Mouse (Mus musculus) regulatory T cell (primary cell): ENCODE data around the gene Osbpl9.

Experiments
- in situ Hi-C: fragments of 300-600 bp; cut with MboI, MseI; formaldehyde crosslinking; loops from one replicate; pipeline ENCODE4 v1.15.1; 2025; ENCODE audit warnings: high pct_unique_total_duplicates

Osbpl9 gene

DNA sequence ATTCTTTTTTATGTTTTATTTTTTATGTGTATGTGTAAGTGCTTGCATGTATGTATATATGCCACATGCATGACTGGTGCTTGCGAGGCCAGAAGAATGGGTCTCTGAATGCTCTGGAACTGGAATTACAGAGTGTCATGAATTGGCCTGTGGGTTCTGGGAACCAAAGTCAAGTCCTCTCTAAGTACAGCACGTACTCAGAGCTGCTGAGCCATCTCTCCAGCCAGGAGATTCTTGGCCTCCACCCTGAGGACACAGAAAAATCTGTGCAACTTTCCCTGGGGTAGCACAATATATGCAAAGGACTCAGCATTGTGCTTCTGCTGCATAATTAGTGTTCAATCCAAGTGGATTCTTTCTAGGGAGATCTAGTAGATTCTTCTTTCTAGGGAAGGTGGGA is 8.2 kb upstream of the Osbpl9 start:
- in situ Hi-C loops, result no loop called here

GRCm38 (mm10) chr4:109207524-109207923 is 5.5 kb upstream of the Osbpl9 start:
- in situ Hi-C loops, result no loop called here

DNA sequence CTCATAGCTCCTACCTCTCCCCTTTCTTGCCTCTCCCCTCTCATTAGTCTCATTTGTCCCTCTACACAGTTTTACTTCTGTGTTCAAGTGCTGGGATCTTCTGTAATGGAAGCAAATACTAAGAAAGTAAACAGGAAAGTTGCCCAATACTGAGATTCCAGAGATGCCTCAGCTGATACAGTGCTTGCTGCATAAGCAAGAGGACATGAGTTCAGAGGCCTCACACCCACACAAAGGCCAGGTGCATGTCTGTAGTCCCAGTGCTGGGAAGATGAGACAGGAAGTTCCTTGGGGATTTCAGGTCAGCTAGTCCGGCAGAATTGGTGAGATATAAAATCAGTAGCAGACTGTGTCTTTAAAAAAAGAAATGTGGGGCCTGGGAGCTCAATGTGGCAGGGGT is 2.3 kb upstream of the Osbpl9 start:
- in situ Hi-C loops, result no loop called here

- in situ Hi-C loops, result no loop called here
Observed at GRCm38 (mm10) chr4:109203931-109204330, 1.9 kb upstream of the Osbpl9 start.

GRCm38 (mm10) chr4:109199069-109199468 is 3.0 kb downstream of the Osbpl9 start:
- in situ Hi-C loops, result no loop called here

DNA sequence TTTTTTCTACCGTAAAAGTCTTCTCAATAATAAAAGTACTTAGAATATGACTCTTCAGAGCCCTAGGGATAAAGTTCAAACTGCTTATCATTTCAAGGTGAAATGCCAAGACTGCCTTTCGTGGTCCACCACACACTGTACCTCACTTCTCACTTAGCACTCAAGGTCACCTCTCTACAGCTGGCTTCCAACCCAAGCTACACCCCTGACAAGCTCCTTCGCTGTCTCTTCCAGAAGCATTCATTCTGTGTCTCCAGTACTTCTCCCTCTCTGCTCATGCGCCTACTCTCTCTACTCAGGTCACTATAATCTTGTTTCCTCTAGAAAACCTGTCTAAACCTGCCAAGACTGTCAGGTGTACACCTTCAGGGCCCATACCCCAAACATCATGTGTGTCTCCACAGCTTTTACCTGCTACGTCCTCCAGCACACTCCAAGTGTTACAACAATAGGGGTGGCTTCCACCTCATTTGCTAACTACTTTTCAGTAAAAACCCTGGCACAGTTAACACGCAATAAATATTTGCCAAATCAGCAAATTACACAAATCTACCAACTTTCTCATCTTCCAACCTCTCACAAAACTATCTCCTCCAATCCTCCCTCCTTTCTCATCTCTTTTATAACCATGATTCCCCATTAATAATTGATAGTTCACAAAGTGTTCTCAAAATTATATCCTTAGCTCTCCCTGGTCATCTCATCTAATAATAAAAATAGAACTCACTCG is 6.0 kb downstream of the Osbpl9 start:
- in situ Hi-C loops, result no loop called here

DNA sequence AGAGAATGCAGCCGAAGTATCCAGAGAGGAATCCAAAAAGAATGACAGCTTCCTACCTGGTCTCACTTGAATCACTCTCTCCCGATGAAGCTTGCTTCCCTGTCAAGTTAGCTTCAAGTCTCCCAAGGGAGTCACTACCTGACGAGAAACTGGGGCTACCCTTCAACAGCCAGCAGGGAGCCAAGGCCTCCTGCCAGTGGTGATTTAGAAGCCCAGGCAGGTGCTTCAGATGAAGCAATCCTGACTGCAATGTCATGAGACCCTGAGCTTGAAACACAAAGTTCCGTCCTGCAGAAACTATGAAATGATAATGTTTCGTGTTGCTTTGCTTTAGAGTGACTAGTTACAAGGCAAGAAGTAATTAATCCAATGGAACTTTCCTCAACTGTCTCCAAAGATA is 8.2 kb downstream of the Osbpl9 start:
- in situ Hi-C loops, result no loop called here

DNA sequence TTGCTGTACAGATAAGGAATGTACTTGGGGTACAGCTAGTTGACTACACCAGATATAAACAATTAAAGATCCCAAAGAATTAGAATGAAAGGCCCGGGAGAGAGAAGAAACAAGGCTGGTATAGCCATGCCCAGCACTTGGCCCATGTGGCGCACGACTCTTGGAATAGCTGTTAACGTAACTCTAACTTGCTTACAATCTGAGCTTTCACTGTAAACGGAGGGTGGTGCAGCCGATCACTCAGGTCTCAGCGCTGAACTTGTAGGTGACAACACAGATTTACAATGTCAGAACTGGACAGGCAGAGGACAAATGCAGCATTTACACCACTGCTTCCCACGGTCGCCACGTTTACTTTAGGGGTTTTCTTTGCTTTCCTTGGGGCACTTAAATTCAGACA is 10.5 kb downstream of the Osbpl9 start:
- in situ Hi-C loops, result no loop called here

DNA sequence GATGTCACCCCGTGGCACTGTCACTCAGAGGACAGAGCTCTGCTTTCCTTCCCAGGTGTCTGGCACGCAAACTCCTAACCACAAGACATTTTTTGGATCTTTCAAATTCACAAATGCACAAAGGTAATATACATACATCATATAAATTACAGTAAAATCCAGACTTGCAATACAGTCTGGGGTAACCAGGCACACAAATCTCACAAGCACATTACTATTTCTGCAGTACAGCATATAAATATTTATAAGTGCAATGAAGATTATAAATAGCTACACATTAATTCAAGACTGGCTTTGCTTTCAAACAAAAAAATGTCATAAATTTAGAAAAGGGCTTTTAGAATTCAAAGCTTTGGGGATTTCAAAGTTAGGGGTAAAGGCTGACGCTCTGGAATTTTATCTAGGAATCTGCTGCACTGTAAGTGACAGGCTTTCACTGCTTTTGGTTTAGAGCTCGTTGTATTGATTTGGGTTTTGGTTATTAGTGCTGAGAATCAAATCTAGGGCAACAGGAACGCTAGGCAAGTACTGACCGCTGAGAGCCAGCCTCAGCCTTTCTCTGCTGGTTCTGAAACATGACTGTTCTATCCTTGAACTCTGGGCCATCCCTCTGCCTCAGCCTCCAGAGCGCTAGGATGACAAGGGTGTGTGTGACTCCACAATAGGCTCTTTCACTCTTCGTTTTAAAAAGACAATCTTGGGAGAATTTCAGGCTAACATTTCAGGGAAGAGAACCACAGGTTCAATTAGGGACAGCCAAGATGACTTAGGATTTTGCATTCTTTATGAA is 16.3 kb downstream of the Osbpl9 start:
- in situ Hi-C loops, result no loop called here

GRCm38 (mm10) chr4:109175677-109176076 is 26.4 kb downstream of the Osbpl9 start:
- in situ Hi-C loops, result no loop called here

GRCm38 (mm10) chr4:109173775-109174440 is 28.2 kb downstream of the Osbpl9 start:
- in situ Hi-C loops, result loop anchor here (25.0 kb wide), 1 partner anchor 487 kb away; no protein-coding TSS in a partner anchor

GRCm38 (mm10) chr4:109173369-109173768 is 28.7 kb downstream of the Osbpl9 start:
- in situ Hi-C loops, result loop anchor here (25.0 kb wide), 1 partner anchor 486 kb away; no protein-coding TSS in a partner anchor

- in situ Hi-C loops, result loop anchor here (5.0 to 25.0 kb wide), 3 partner anchors 98 to 478 kb away; no protein-coding TSS in a partner anchor
Observed at GRCm38 (mm10) chr4:109165521-109166173, 36.4 kb downstream of the Osbpl9 start.

DNA sequence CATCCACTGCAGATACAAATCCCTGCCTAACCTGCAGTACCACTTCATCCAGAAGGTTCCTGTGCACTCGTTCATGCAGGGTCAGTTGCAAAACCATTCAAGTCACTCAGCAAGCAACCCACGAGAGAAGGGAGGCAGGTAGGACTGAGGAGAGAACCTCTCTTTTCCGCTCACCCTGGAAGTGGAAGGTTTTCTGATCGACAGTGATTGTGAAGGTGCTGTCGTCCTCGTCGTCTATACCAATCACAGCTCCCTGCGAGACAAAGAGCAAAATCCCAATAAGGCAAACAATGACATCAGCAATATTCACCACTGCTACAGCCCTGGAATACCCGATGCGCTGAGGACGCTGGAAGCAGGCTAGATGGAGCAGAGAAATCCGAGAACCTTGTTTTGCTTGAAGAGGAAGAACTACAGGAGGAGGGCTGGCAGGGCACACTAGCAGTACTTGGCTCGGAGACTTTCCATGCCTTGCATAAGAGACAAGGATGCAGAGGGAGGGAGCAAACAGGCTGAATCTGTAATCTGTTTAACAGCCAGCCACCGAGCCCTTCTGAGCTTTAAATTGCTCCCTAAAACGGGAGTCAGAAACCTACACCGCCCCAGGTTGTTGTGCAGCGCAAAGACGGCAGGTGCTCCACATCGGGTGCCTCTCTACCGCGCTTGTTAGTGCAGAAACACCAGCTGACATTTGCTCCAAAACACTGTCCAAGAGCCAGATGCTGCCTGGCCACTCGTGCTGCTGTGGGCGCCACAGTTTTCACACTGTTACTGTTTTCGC is 45.4 kb downstream of the Osbpl9 start:
- in situ Hi-C loops, result loop anchor here (25.0 kb wide), 1 partner anchor 469 kb away; no protein-coding TSS in a partner anchor

DNA sequence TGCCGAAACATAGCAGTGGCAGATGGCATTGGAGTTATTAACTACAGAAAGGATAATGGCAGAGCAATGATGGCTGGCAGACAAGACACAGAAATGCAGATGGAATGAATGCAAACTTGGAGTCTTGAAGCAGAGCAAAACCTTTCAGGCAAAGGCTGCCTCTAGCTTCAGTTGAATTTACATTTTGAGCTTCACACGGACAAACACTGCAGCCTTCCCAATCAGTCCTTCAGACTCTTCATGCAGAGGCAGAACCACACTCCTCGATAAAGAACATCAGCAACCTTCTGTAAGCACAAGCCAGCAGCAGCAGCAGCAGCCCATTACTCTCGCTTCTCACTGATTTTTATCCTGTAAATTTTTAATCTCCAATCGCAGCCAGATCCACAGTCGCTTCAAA is 46.0 kb downstream of the Osbpl9 start:
- in situ Hi-C loops, result loop anchor here (25.0 kb wide), 1 partner anchor 469 kb away; no protein-coding TSS in a partner anchor

GRCm38 (mm10) chr4:109150214-109150613 is 51.9 kb downstream of the Osbpl9 start:
- in situ Hi-C loops, result loop anchor here (5.0 to 25.0 kb wide), 2 partner anchors 58 to 463 kb away; no protein-coding TSS in a partner anchor

GRCm38 (mm10) chr4:109149411-109149810 is 52.7 kb downstream of the Osbpl9 start:
- in situ Hi-C loops, result no loop called here

DNA sequence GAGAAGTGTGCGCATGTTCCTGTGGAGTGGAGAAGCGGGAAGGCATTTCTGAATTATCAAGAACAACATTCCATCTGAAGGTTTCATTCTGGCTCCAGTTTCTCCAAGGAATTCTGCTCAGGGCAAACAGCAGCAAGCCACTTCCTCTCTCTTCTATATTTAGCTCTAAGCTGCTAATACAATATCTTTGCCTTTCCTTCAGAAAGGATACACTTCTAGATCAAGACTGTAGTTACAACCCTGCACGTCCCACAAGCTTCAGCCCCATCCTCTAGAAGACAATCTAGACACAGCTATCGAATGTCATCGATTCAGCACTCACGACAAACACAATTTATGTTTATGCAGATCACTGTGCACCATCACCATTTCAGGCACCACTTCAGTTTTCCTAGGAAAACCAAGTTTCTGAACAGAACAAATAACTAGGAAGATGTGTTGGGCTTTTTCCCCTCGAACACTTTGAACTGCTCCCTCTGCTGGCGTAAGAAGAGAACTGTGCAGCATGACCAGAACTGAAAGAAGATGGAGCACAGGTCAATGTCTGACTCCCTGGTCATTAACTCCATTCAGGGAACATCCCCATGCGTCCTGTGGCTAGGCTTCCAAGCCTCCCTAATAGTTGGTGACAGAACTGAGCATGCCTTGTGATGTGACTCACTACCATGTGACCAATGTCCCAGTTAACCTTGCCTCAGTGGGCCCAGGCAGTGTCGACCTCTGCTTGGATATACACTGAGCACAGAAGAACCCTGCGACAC is 54.6 kb downstream of the Osbpl9 start:
- in situ Hi-C loops, result no loop called here

DNA sequence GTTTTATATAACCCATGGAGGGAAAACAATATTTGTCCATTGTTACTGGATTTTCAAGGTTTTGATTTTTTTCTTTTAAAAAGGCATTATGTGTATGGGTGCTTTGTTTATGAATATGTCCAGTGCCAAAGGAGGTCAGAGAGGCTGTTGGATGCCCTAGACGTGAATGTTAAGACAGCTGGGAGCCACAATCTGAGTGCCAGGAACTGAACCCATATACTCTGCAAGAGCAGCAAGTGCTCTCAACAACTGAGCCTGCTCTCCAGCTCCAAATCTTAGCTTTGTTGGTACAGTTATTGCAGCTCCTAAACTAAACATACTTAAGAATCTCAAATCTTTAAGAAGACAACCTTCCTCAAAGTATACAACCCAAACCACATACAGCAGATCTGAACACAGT is 59.0 kb downstream of the Osbpl9 start:
- in situ Hi-C loops, result no loop called here

- in situ Hi-C loops, result no loop called here
Observed at GRCm38 (mm10) chr4:109138551-109138950, 63.5 kb downstream of the Osbpl9 start.
